Mouse (Mus musculus): Measurements from ENCODE around the gene Gpatch8. TPM values are rescaled to one million over a fixed set of nuclear protein-coding genes. Genes with fewer than 3 reads are reported as not detected.

Gene Gpatch8
- polyA plus RNA-seq (2015; fragmentation: Nextera tagmentation; extraction: Ambion mirVana) = 20.1 and 20.8 TPM in 2 replicates

DNA sequence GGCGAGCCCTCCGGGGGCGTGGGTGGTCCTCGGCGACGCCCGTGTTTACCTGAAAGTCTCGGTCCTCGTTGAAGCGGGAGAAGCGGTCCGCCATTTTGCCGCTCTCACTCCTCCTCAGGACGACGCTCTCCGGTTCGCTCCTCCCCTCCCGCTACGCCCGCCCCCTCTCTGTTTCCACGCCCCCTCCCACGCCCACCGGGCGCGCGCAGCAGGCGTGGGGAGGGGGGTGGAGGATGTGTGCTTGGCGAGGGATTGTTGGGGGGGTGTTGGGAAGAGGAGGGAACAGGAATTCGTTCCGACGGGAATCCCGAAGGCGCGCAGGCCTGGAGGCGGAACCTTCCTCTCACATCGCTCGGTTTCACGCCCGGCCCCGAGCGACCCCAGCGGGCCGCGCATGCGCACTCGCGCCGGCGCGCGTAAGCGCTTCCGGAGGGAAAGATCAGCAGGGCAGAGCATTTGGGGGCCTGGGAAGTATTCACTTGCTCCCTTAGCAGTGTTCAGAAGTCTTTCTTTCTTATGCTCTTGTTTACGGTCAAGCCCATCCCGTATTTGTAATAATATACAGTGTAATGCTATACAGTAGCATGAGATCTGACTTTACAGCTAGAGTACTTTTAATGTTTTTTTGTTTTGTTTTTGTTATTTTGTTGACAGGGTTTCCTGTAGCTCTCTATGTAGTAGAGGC lies at the start of gene Gpatch8:
TSS of gene Gpatch8 (minus strand) at position 362 of the 685 bp plus-strand sequence.
- H3K4me1 ChIP-seq (replicated peaks) = peaks cover 26% of the 10 kb centered on the region
- no peaks in the 10 kb centered on the region for H3K27me3 ChIP-seq
- H3K4me3 ChIP-seq (replicated peaks) = peak within 1 kb of the TSS; percentile 91
- peak within 1 kb of the TSS; percentile 98 for H3K9ac ChIP-seq
- H3K27ac ChIP-seq (replicated peaks) = peak within 1 kb of the TSS; percentile 89
- H3K36me3 ChIP-seq (replicated peaks) = peaks cover 8% of the 10 kb centered on the region; the same call in 1 of the 2 replicates
- peak; percentile 94 for ATAC-seq (ENCODE audit: insufficient read depth)
- H3K4me2 ChIP-seq = peak within 1 kb of the TSS; percentile 68
- under 1% methylated on average over 52 of the region's 55 CpGs for WGBS (ENCODE audit: insufficient replicate concordance)
- H3K9me3 ChIP-seq (replicated peaks) = no peaks in the 10 kb centered on the region

DNA sequence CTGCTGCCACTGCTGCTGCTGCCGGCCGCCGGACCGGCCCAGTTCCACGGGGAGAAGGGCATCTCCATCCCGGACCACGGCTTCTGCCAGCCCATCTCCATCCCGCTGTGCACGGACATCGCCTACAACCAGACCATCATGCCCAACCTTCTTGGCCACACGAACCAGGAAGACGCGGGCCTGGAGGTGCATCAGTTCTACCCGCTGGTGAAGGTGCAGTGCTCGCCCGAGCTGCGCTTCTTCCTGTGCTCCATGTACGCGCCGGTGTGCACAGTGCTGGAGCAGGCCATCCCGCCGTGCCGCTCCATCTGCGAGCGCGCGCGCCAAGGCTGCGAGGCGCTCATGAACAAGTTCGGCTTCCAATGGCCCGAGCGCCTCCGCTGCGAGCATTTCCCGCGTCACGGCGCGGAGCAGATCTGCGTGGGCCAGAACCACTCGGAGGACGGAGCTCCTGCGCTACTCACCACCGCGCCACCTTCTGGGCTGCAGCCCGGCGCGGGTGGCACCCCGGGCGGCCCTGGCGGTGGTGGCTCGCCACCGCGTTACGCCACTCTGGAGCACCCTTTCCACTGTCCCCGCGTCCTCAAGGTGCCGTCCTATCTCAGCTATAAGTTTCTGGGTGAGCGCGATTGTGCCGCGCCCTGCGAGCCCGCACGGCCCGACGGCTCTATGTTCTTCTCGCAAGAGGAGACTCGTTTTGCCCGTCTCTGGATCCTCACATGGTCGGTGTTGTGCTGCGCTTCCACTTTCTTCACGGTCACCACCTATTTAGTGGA lies 48.8 kb upstream of the Gpatch8 start:
- Histone ChIP-seq H3K4me1 (replicated peaks) (peaks cover 9% of the 10 kb centered on the region), H3K27ac (replicated peaks) (no peak overlapping the region), H3K4me2 (peak overlapping the region; percentile 52), H3K9ac (no peak overlapping the region), H3K9me3 (replicated peaks) (no peaks in the 10 kb centered on the region), H3K36me3 (replicated peaks) (no peaks in the 10 kb centered on the region), H3K4me3 (replicated peaks) (peak overlapping the region; percentile 43), H3K27me3 (peaks cover 99% of the 10 kb centered on the region)
- ATAC-seq (ENCODE audit: insufficient read depth) = no peak
- under 1% methylated on average over 74 of the region's 74 CpGs for WGBS (ENCODE audit: insufficient replicate concordance)

DNA sequence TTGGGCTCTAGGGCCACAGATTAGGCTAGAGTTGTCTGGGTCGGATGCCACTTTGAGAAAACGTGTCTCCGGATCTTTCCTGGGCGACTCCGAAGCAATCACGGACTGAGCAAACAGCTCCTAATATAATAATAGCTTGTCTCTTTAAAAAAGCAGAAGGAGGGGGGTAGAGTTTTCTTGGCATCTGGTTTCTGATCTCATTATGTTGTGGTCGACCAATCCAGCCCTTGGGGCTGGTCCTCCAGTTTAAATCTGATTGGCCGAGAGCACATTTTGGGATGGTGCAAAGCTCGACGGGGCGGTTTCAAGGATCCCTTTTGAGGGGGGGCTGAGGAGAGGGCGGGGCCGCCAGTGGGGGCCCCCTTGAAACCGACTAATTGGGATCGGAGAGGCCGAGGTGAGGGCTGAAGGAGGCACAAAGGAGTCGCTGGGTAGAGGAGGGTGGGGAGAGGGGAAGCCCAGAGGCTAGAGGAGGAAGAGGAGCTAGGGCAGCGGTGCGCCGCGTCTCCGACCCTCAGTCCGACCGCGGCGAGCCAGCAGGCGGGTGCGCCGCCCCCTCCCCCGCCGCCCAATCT lies 47.9 kb upstream of the Gpatch8 start, which contains the start of gene Fzd2:
TSS of gene Fzd2 (plus strand) at position 387 of the 575 bp plus-strand sequence.
- Histone ChIP-seq H3K9me3 (replicated peaks) (no peaks in the 10 kb centered on the region), H3K4me2 (peak within 1 kb of the TSS; percentile 52), H3K27ac (replicated peaks) (no peak within 1 kb of the TSS), H3K4me1 (replicated peaks) (peaks cover 9% of the 10 kb centered on the region), H3K36me3 (replicated peaks) (no peaks in the 10 kb centered on the region), H3K9ac (no peak within 1 kb of the TSS), H3K27me3 (peaks cover 93% of the 10 kb centered on the region), H3K4me3 (replicated peaks) (peak within 1 kb of the TSS; percentile 43)
- ATAC-seq (ENCODE audit: insufficient read depth) = peak; percentile 44
- WGBS (ENCODE audit: insufficient replicate concordance) = under 1% methylated on average over 27 of the region's 31 CpGs

DNA sequence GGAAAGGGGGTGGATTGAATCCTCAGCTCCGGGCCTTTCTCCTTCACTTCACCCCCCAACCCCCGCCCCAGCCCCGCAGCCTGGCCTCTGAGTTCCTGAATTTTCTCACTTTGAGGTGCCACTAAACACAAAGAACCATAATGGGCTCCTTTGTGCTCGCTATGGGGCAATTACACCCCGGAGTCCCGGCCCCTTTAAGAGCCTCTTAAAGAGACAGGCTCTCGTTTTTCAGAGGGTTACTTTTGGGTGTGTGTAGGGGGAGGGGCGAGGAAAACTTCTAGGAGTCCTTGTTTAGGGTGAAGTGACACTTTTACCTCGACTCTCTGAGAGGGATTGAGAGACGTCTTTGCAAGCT lies 47.3 kb upstream of the Gpatch8 start:
- H3K9ac ChIP-seq = no peak overlapping the region
- 1% methylated on average over 10 of the region's 10 CpGs for WGBS (ENCODE audit: insufficient replicate concordance)
- H3K4me3 ChIP-seq (replicated peaks) = peak overlapping the region; percentile 43
- H3K36me3 ChIP-seq (replicated peaks) = no peaks in the 10 kb centered on the region
- no peak overlapping the region for H3K27ac ChIP-seq (replicated peaks)
- H3K27me3 ChIP-seq = peaks cover 87% of the 10 kb centered on the region
- no peak for ATAC-seq (ENCODE audit: insufficient read depth)
- no peaks in the 10 kb centered on the region for H3K9me3 ChIP-seq (replicated peaks)
- peak overlapping the region; percentile 52 for H3K4me2 ChIP-seq
- H3K4me1 ChIP-seq (replicated peaks) = peaks cover 9% of the 10 kb centered on the region

DNA sequence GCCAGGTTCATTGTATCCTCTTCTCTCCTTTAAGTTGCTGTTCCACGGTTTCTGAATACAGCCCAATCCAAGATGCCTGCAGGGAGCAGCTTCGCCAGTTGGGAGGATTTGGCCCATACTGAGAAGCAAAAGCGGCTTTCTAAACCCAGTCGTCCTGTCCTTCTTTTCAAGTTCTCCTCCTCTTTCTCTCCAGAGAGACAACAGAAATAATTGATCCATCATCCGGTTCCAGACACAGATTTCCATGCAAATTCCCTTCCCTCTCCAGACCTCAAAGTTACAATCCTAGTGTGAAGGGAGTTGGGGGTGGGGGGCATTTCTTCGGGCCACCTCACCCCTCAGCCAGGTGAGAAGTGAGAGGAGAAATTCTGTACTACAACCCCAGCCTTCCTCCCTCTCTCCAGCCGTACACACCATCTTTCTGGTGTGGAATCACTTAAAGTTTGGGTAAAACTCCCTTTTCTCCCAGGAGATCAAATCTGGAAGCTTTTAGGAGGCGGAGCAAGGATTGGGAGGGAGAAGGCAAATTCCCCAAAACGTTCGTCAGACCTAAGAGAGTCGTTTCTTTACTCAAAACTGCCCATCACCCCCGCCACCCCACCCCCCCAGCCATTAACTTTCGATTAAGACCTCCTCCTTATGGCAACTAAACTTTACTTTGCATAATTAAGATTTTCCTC lies 46.8 kb upstream of the Gpatch8 start:
- Histone ChIP-seq H3K9ac (no peak overlapping the region), H3K27ac (replicated peaks) (no peak overlapping the region), H3K27me3 (peaks cover 82% of the 10 kb centered on the region), H3K4me2 (peak overlapping the region; percentile 52), H3K4me1 (replicated peaks) (peaks cover 9% of the 10 kb centered on the region), H3K4me3 (replicated peaks) (peak overlapping the region; percentile 43), H3K36me3 (replicated peaks) (no peaks in the 10 kb centered on the region), H3K9me3 (replicated peaks) (no peaks in the 10 kb centered on the region)
- no peak for ATAC-seq (ENCODE audit: insufficient read depth)
- 12% methylated on average over 13 of the region's 13 CpGs for WGBS (ENCODE audit: insufficient replicate concordance)

DNA sequence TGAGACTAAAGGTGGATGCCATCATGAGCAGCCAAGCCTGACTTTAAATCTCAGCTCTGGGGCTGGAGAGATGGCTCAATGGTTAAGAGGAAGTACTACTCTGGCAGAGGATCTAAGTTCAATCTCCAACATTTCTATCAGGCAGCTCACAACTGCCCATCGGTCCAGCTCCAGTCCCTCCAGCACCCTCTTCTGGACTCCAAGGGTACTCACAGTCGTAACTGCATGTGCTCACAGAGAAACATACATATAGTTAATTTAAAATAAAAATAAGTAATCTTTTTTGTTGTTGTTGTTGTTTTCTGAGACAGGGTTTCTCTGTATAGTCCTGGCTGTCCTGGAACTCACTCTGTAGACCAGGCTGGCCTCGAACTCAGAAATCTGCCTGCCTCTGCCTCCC lies 43.7 kb upstream of the Gpatch8 start:
- Histone ChIP-seq H3K9me3 (replicated peaks) (no peaks in the 10 kb centered on the region), H3K9ac (no peak overlapping the region), H3K4me2 (no peak overlapping the region), H3K4me1 (replicated peaks) (peaks cover 5% of the 10 kb centered on the region), H3K36me3 (replicated peaks) (no peaks in the 10 kb centered on the region), H3K27me3 (peaks cover 69% of the 10 kb centered on the region), H3K27ac (replicated peaks) (no peak overlapping the region), H3K4me3 (replicated peaks) (no peak overlapping the region)
- ATAC-seq (ENCODE audit: insufficient read depth) = no peak
- WGBS (ENCODE audit: insufficient replicate concordance) = 56% methylated on average over 3 of the region's 3 CpGs

DNA sequence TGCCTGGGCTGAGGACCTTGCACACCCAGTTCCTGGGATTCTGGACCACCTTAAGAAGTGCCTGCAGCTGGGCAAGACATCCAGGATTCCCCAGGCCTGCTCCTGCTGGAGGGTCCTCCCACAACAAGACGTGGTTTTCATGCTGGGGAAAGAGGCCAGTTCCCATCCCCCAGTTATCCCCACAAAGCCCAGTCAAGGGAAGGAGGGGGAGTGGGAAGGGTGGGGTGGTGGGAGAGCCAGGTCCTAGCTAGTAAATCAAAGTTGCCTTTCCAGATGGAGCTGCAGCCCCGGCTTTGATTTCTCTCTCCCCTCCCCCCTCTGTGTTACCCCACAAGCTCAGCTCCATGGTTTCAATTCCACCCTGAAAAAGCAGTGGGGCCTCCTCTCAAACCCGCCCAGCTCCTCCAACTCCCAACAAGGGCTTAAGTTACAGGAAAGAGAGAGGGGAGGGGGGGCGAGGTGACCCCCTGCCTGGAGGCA lies 39.2 kb upstream of the Gpatch8 start:
- Histone ChIP-seq H3K27me3 (peaks cover 25% of the 10 kb centered on the region), H3K9ac (no peak overlapping the region), H3K9me3 (replicated peaks) (no peaks in the 10 kb centered on the region), H3K4me2 (no peak overlapping the region), H3K4me3 (replicated peaks) (no peak overlapping the region), H3K4me1 (replicated peaks) (no peaks in the 10 kb centered on the region), H3K27ac (replicated peaks) (no peak overlapping the region), H3K36me3 (replicated peaks) (no peaks in the 10 kb centered on the region)
- ATAC-seq (ENCODE audit: insufficient read depth) = no peak
- WGBS (ENCODE audit: insufficient replicate concordance) = 24% methylated on average over 4 of the region's 4 CpGs

DNA sequence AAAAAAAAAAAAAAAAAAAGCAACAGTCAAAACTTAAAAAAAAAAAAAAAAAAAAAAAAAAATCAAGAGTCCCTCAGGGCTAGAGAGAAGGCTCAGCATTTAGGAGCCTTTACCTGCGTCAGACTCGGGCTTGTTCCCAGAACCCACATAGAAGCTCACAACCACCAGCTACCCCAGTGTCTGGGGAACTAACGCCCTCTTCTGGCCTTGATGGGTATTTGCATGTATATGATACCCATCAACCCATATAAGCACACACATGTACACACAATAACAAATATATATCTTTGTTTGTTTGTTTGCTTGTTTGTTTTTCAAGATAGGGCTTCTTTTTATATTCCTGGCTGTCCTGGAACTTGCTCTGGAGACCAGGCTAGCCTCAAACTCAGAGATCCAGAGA lies 31.4 kb upstream of the Gpatch8 start:
- H3K36me3 ChIP-seq (replicated peaks) = no peaks in the 10 kb centered on the region
- H3K27ac ChIP-seq (replicated peaks) = no peak overlapping the region
- no peak overlapping the region for H3K4me2 ChIP-seq
- no peak for ATAC-seq (ENCODE audit: insufficient read depth)
- no peaks in the 10 kb centered on the region for H3K4me1 ChIP-seq (replicated peaks)
- H3K9ac ChIP-seq = no peak overlapping the region
- H3K4me3 ChIP-seq (replicated peaks) = no peak overlapping the region
- WGBS (ENCODE audit: insufficient replicate concordance) = 59% methylated on average over 3 of the region's 3 CpGs
- no peaks in the 10 kb centered on the region for H3K9me3 ChIP-seq (replicated peaks)
- peaks cover 16% of the 10 kb centered on the region for H3K27me3 ChIP-seq

DNA sequence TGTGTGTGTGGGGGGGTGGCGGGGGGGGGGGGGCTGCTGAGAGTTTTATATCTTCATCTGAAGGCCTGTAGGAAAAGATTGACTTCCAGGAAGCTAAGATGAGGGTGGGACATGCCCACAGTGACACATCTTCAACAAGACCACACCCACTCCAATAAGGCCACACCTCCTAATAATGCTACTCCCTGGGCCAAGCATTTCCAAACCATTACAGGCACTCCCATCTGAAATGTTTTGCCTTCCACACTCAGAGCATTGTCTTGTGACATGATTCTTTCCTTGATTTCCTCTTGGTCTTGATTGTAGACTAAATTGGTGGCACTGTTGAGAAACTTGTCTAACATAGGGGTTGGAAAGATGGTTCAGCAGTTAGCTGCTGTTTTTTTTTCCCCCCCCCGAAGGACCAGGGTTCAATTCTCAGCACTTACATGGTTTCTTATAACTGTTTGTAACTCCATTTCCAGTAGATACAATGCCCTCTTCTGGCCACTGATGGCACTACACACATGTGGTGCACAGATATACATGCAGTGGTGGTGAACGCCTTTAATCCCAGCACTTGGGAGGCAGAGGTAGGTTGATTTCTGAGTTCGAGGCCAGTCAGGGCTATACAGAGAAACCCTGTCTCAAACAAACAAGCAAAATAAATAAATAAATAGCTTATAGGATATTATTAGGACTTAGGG lies 30.4 kb upstream of the Gpatch8 start:
- H3K36me3 ChIP-seq (replicated peaks) = no peaks in the 10 kb centered on the region
- no peaks in the 10 kb centered on the region for H3K9me3 ChIP-seq (replicated peaks)
- H3K4me2 ChIP-seq = no peak overlapping the region
- no peak overlapping the region for H3K27ac ChIP-seq (replicated peaks)
- 77% methylated on average over 4 of the region's 4 CpGs for WGBS (ENCODE audit: insufficient replicate concordance)
- ATAC-seq (ENCODE audit: insufficient read depth) = no peak
- no peaks in the 10 kb centered on the region for H3K4me1 ChIP-seq (replicated peaks)
- no peak overlapping the region for H3K9ac ChIP-seq
- peaks cover 25% of the 10 kb centered on the region for H3K27me3 ChIP-seq
- no peak overlapping the region for H3K4me3 ChIP-seq (replicated peaks)

DNA sequence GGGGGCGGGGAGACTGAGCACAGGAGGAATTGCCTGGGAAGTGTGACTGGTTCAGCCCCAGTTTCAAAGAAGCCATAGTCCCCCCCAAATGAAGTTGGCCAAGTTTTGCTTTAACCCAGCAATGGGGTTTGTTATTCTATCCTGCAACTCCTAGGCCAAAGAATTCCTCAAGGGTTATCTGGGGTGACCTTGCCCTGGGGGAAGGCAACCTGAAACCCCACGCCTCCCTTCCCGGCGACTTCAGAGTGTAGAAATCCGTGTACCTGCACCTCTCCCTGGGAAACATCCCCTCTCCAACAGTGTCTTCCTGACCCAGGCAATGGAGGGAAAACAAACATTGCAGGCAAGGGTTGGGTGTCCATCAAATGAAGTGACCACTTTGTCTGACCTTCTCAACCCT lies 26.5 kb upstream of the Gpatch8 start:
- Histone ChIP-seq H3K9ac (no peak overlapping the region), H3K27ac (replicated peaks) (no peak overlapping the region), H3K4me3 (replicated peaks) (no peak overlapping the region), H3K4me1 (replicated peaks) (peaks cover 11% of the 10 kb centered on the region), H3K9me3 (replicated peaks) (no peaks in the 10 kb centered on the region), H3K27me3 (peaks cover 51% of the 10 kb centered on the region), H3K36me3 (replicated peaks) (no peaks in the 10 kb centered on the region), H3K4me2 (no peak overlapping the region)
- WGBS (ENCODE audit: insufficient replicate concordance) = 25% methylated on average over 5 of the region's 5 CpGs
- no peak for ATAC-seq (ENCODE audit: insufficient read depth)
